Mouse (Mus musculus): ENCODE data around the gene Mutyh. TPM values are rescaled to one million over a fixed set of nuclear protein-coding genes. Genes with fewer than 3 reads are reported as not detected.

The Mutyh gene
- 12.3 and 18.8 TPM in 2 replicates for polyA plus RNA-seq (2014; fragmentation: Nextera tagmentation; extraction: Ambion mirVana)

DNA sequence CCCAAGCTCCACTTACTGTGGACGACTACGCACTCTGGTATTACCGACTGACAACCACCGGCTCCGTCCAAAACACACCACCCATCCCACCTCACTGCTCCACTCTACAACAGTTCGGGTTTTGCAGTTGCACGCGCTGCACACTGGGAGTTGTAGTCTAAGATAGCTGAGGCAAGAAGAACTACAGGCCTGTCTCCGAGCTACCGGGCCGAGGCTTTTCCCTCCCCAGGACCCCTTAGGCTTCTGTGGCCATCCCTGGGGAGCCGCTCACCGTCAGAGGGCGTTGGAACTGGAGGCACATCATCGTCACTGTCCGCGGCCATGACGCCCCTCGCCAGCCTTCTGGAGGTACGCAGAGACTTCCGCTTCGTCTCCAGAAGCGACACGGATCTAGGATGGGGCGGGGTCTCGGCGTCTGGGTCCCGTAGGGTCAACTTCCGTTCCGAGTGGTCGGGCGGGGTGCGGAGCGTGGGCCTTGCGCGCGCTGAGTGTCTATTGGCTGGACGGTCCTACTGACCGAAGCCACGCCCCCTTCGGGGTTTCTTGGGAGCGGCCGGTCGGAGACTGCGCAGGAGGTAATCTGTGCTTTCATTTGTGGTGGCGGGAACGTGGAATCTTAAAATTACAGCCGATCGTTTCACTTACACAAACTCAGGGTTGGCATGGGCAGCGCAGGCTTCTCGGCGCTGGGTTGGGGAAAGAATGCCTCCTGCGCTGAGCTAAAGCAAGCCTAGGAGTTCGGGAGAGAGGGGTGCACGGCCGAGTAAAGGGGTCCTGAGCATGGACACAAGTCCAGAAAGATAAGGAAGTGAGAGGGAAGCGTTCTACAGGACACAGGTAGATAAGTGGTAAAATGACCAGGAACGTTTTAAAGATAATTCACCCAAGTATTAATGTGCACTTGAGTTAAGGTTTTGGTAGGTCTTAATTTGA lies at the start of gene Mutyh, which contains the start of gene Toe1:
Gene Mutyh (plus strand): TSS at position 527 of the 933 bp plus-strand sequence.
Gene Toe1 (minus strand): TSS at position 444 of the 933 bp plus-strand sequence.
- DNase-seq (ENCODE audit: low spot score) (peak; percentile 97), ATAC-seq (replicated peaks; ENCODE audit: low FRiP score, low TSS enrichment, low read depth) (peak; percentile 97)
- H3K4me1 ChIP-seq (replicated peaks; ENCODE audit: control insufficient read depth, insufficient read depth, low read length): peaks cover 5% of the 10 kb centered on the region
- H3K4me3 ChIP-seq (ENCODE audit: low read depth, low read length): peak within 1 kb of the TSS; percentile 82
- H3K9ac ChIP-seq (ENCODE audit: low read length): peak within 1 kb of the TSS; percentile 68
- H3K4me2 ChIP-seq (ENCODE audit: low read length): peak within 1 kb of the TSS; percentile 64
- H3K27me3 ChIP-seq (replicated peaks; ENCODE audit: control insufficient read depth, insufficient read depth, low read length): no peaks in the 10 kb centered on the region
- H3K27ac ChIP-seq (ENCODE audit: low read depth): peak within 1 kb of the TSS; percentile 84
- WGBS: under 1% methylated on average over 58 of the region's 58 CpGs
- peaks cover 36% of the 10 kb centered on the region for H3K36me3 ChIP-seq (ENCODE audit: control insufficient read depth, insufficient read depth, low read length)
- H3K9me3 ChIP-seq (ENCODE audit: control insufficient read depth, low read length): no peaks in the 10 kb centered on the region

DNA sequence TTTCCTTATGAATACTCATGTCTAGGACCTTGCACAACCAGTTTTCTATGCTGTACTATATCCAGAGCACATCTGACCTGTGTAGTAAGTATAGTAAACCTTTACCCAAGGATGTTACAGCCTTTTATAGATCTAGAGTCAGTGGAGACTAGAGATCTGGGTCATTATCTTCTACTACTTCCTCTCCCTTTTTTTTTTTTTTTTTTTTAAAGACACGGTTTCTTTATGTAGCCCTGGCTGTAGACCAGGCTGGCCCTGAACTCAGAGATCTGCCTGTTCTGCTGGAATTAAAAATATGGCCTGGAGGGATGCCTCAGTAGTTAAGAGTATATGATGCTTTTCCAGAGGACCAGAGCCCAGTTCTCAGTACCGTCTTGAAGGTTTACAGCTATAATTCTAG lies 45.6 kb upstream of the Mutyh start:
- DNase-seq (ENCODE audit: low spot score): no peak
- H3K9me3 ChIP-seq (ENCODE audit: control insufficient read depth, low read length): no peaks in the 10 kb centered on the region
- H3K4me2 ChIP-seq (ENCODE audit: low read length): no peak overlapping the region
- no peak overlapping the region for H3K27ac ChIP-seq (ENCODE audit: low read depth)
- no peaks in the 10 kb centered on the region for H3K4me1 ChIP-seq (replicated peaks; ENCODE audit: control insufficient read depth, insufficient read depth, low read length)
- no peak overlapping the region for H3K4me3 ChIP-seq (ENCODE audit: low read depth, low read length)
- WGBS: 66% methylated on average over 2 of the region's 2 CpGs
- H3K27me3 ChIP-seq (replicated peaks; ENCODE audit: control insufficient read depth, insufficient read depth, low read length): no peaks in the 10 kb centered on the region
- no peak for ATAC-seq (replicated peaks; ENCODE audit: low FRiP score, low TSS enrichment, low read depth)
- H3K36me3 ChIP-seq (ENCODE audit: control insufficient read depth, insufficient read depth, low read length): no peaks in the 10 kb centered on the region
- no peak overlapping the region for H3K9ac ChIP-seq (ENCODE audit: low read length)

DNA sequence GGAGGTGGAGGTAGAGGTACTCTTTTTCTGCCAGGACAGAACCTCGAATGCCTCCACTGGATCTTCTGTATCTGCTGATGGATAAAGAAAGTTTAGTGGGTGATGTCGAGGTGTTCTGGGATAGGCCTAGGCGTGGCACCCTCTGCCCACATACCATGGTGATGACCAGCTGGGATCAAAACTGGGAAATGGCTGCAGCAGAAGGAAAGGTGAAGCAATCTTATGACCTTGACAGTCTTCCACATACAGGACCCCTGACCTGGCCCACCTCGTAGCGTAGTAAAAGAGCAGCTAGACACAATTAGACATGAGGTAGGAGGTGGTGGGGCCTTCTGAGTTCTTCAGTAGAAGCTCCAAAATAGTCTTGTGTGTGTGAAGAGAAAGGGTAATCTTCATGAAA lies 43.5 kb upstream of the Mutyh start:
- Histone ChIP-seq H3K27me3 (replicated peaks; ENCODE audit: control insufficient read depth, insufficient read depth, low read length) (no peaks in the 10 kb centered on the region), H3K4me2 (ENCODE audit: low read length) (no peak overlapping the region), H3K4me1 (replicated peaks; ENCODE audit: control insufficient read depth, insufficient read depth, low read length) (no peaks in the 10 kb centered on the region), H3K27ac (ENCODE audit: low read depth) (no peak overlapping the region), H3K9me3 (ENCODE audit: control insufficient read depth, low read length) (no peaks in the 10 kb centered on the region), H3K36me3 (ENCODE audit: control insufficient read depth, insufficient read depth, low read length) (no peaks in the 10 kb centered on the region), H3K9ac (ENCODE audit: low read length) (no peak overlapping the region), H3K4me3 (ENCODE audit: low read depth, low read length) (no peak overlapping the region)
- WGBS: 82% methylated on average over 5 of the region's 5 CpGs
- DNase-seq (ENCODE audit: low spot score) (no peak), ATAC-seq (replicated peaks; ENCODE audit: low FRiP score, low TSS enrichment, low read depth) (no peak)

DNA sequence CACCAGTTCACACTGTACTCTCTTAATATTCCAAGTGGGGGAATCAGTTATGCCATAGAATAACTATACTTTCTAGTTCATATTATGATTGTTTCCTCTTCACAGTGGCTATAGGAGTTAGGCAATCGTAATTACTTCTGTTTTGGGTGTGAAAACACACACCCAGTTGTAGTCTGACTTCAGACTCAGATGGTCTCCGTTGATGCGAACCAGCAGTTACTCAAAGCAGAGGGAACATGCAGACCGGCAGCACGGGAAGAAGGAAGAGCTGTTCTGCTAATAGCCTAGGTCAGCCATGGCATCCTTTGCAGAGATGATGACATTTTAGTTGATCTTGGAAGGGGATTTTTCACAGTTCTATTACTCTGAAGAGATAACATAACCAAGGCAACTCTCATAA lies 39.0 kb upstream of the Mutyh start:
- Histone ChIP-seq H3K9me3 (ENCODE audit: control insufficient read depth, low read length) (no peaks in the 10 kb centered on the region), H3K9ac (ENCODE audit: low read length) (no peak overlapping the region), H3K27ac (ENCODE audit: low read depth) (no peak overlapping the region), H3K4me2 (ENCODE audit: low read length) (no peak overlapping the region), H3K27me3 (replicated peaks; ENCODE audit: control insufficient read depth, insufficient read depth, low read length) (no peaks in the 10 kb centered on the region), H3K36me3 (ENCODE audit: control insufficient read depth, insufficient read depth, low read length) (no peaks in the 10 kb centered on the region), H3K4me3 (ENCODE audit: low read depth, low read length) (no peak overlapping the region), H3K4me1 (replicated peaks; ENCODE audit: control insufficient read depth, insufficient read depth, low read length) (no peaks in the 10 kb centered on the region)
- no peak for DNase-seq (ENCODE audit: low spot score)
- 87% methylated on average over 5 of the region's 5 CpGs for WGBS
- ATAC-seq (replicated peaks; ENCODE audit: low FRiP score, low TSS enrichment, low read depth): no peak

DNA sequence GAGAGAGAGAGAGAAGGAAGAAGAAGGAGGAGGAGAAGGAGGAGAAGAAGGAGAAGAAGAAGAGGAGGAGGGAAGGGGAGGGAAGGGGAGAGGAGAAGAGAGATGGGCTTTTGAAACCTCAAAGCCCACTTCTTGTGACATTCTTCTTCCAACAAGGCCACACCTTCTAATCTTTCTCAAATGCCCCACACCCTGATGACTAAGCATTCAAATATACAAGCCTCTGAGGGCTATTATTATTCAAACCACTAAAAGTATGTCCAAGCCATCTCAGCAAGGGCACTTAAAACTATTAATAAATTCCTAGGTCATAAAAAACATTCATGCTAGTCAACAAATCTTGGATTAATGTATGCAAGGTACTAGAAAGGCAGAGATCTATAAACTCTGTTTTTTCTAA lies 38.5 kb upstream of the Mutyh start:
- Histone ChIP-seq H3K4me3 (ENCODE audit: low read depth, low read length) (no peak overlapping the region), H3K27ac (ENCODE audit: low read depth) (no peak overlapping the region), H3K27me3 (replicated peaks; ENCODE audit: control insufficient read depth, insufficient read depth, low read length) (no peaks in the 10 kb centered on the region), H3K9ac (ENCODE audit: low read length) (no peak overlapping the region), H3K36me3 (ENCODE audit: control insufficient read depth, insufficient read depth, low read length) (no peaks in the 10 kb centered on the region), H3K9me3 (ENCODE audit: control insufficient read depth, low read length) (no peaks in the 10 kb centered on the region), H3K4me1 (replicated peaks; ENCODE audit: control insufficient read depth, insufficient read depth, low read length) (no peaks in the 10 kb centered on the region), H3K4me2 (ENCODE audit: low read length) (no peak overlapping the region)
- ATAC-seq (replicated peaks; ENCODE audit: low FRiP score, low TSS enrichment, low read depth): no peak
- no peak for DNase-seq (ENCODE audit: low spot score)

DNA sequence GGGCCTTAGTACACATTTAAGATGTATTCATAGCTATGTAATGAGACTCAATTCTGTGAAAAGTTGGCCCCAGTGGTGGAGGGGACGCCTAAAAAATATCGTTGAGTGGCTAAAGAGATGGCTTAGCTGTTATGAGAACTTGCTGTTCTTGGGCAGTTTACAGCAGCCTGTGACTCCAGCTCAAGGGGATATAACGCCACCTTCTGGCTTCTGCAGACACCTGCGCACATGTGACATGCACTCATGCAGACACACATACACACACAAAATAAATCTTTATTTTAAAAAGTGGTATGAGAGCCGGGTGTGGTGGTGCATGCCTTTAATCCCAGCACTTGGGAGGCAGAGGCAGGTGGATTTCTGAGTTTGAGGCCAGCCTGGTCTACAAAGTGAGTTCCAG lies 31.1 kb upstream of the Mutyh start:
- Histone ChIP-seq H3K4me3 (ENCODE audit: low read depth, low read length) (no peak overlapping the region), H3K9ac (ENCODE audit: low read length) (no peak overlapping the region), H3K4me1 (replicated peaks; ENCODE audit: control insufficient read depth, insufficient read depth, low read length) (no peaks in the 10 kb centered on the region), H3K4me2 (ENCODE audit: low read length) (no peak overlapping the region), H3K36me3 (ENCODE audit: control insufficient read depth, insufficient read depth, low read length) (no peaks in the 10 kb centered on the region), H3K27me3 (replicated peaks; ENCODE audit: control insufficient read depth, insufficient read depth, low read length) (no peaks in the 10 kb centered on the region), H3K9me3 (ENCODE audit: control insufficient read depth, low read length) (no peaks in the 10 kb centered on the region), H3K27ac (ENCODE audit: low read depth) (no peak overlapping the region)
- DNase-seq (ENCODE audit: low spot score) (no peak), ATAC-seq (replicated peaks; ENCODE audit: low FRiP score, low TSS enrichment, low read depth) (no peak)
- 91% methylated on average over 5 of the region's 5 CpGs for WGBS

DNA sequence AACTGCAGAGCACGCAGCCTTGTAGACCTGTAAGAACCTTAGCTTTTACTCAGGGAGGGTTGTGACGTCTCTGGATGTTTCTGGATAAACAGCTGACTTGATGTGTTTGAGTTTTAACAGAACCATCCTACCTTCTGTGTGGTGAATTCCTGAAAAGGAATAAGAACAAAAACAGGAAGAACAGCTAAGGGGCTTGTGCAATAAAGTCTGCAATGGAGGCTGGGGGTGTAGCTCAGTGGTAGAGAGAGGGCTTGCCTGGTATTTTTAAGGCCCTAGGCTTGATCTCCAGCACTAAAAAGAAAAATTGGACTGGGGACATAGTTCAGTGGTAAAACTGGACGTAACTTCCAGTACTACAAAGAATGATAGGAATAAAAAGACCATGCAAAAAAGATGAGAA lies 30.4 kb upstream of the Mutyh start:
- DNase-seq (ENCODE audit: low spot score) (no peak), ATAC-seq (replicated peaks; ENCODE audit: low FRiP score, low TSS enrichment, low read depth) (no peak)
- Histone ChIP-seq H3K4me3 (ENCODE audit: low read depth, low read length) (no peak overlapping the region), H3K4me1 (replicated peaks; ENCODE audit: control insufficient read depth, insufficient read depth, low read length) (no peaks in the 10 kb centered on the region), H3K9me3 (ENCODE audit: control insufficient read depth, low read length) (no peaks in the 10 kb centered on the region), H3K4me2 (ENCODE audit: low read length) (no peak overlapping the region), H3K9ac (ENCODE audit: low read length) (no peak overlapping the region), H3K27me3 (replicated peaks; ENCODE audit: control insufficient read depth, insufficient read depth, low read length) (no peaks in the 10 kb centered on the region), H3K27ac (ENCODE audit: low read depth) (no peak overlapping the region), H3K36me3 (ENCODE audit: control insufficient read depth, insufficient read depth, low read length) (no peaks in the 10 kb centered on the region)
- WGBS: 81% methylated on average over 3 of the region's 3 CpGs

DNA sequence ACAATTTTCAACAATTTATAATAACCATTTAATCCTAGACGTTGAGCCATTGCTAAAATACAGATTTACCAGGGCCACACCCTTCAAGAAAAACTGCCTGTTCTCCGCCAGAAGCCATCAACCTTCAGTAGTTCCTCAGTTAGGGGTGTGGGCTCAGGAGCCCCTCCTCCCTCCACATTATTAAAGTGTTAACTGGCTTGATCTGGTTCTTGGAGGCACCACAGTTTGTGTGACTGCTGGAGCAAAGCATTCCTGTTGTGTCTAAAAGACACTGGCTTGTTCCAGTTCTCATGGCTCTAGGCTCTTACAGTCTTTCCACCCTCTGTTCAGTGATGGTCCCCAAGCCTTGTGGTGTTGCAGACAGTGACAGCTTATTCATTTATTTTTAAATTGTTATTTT lies 27.0 kb upstream of the Mutyh start:
- WGBS: 84% methylated on average over 2 of the region's 2 CpGs
- H3K4me2 ChIP-seq (ENCODE audit: low read length): no peak overlapping the region
- no peaks in the 10 kb centered on the region for H3K9me3 ChIP-seq (ENCODE audit: control insufficient read depth, low read length)
- no peak overlapping the region for H3K27ac ChIP-seq (ENCODE audit: low read depth)
- DNase-seq (ENCODE audit: low spot score) (no peak), ATAC-seq (replicated peaks; ENCODE audit: low FRiP score, low TSS enrichment, low read depth) (no peak)
- no peaks in the 10 kb centered on the region for H3K27me3 ChIP-seq (replicated peaks; ENCODE audit: control insufficient read depth, insufficient read depth, low read length)
- H3K4me3 ChIP-seq (ENCODE audit: low read depth, low read length): no peak overlapping the region
- no peak overlapping the region for H3K9ac ChIP-seq (ENCODE audit: low read length)
- no peaks in the 10 kb centered on the region for H3K36me3 ChIP-seq (ENCODE audit: control insufficient read depth, insufficient read depth, low read length)
- H3K4me1 ChIP-seq (replicated peaks; ENCODE audit: control insufficient read depth, insufficient read depth, low read length): no peaks in the 10 kb centered on the region

DNA sequence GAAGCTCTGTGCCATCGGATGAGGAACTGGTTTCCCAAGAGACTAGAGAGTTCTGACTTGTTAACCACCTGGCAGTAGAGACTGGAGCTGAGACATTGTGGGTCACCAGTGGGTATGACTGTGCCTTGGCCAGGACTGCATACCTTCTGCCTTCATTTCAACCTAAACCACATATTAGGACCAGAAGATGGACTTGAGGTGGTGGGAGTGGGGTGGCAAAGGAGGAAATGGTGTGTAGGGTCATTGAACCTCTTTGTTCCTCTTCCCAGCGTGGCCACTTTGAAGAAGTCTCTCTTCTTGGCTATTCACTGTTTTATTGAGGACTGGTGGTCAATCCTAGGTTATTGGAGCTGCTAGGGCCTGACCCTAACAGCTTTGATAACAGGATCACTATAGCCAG lies 26.2 kb upstream of the Mutyh start:
- no peak for ATAC-seq (replicated peaks; ENCODE audit: low FRiP score, low TSS enrichment, low read depth)
- H3K9ac ChIP-seq (ENCODE audit: low read length): no peak overlapping the region
- 44% methylated on average over 2 of the region's 2 CpGs for WGBS

More for the DNA sequence above, 26.2 kb upstream of the Mutyh start:
- Histone ChIP-seq H3K4me3 (ENCODE audit: low read depth, low read length) (no peak overlapping the region), H3K36me3 (ENCODE audit: control insufficient read depth, insufficient read depth, low read length) (no peaks in the 10 kb centered on the region), H3K27ac (ENCODE audit: low read depth) (no peak overlapping the region), H3K4me1 (replicated peaks; ENCODE audit: control insufficient read depth, insufficient read depth, low read length) (no peaks in the 10 kb centered on the region), H3K27me3 (replicated peaks; ENCODE audit: control insufficient read depth, insufficient read depth, low read length) (no peaks in the 10 kb centered on the region), H3K9me3 (ENCODE audit: control insufficient read depth, low read length) (no peaks in the 10 kb centered on the region), H3K4me2 (ENCODE audit: low read length) (no peak overlapping the region)
- DNase-seq (ENCODE audit: low spot score): no peak

Measured in intestine, embryonic 14.5 days (tissue).